Mouse (Mus musculus) thymus, adult 2 months (tissue): ENCODE measurements around the gene Sgca.

Experiments
- CTCF ChIP-seq: fragments of 200-500 bp; IDR thresholded peaks from 2 replicates; pipeline ENCODE4 v1.5.1; 2012; ENCODE audit warnings: mild to moderate bottlenecking, control low read depth, low read length, moderate library complexity, borderline replicate concordance; ENCODE audit not compliant: control insufficient read depth, poor library complexity, insufficient read depth; ENCODE audit errors: extremely low read depth
- POLR2A ChIP-seq: fragments of 200-500 bp; IDR thresholded peaks from 2 replicates; pipeline ENCODE4 v1.6.1; 2012; ENCODE audit warnings: mild to moderate bottlenecking, low read length, control low read depth, moderate library complexity; ENCODE audit not compliant: control insufficient read depth, poor library complexity, insufficient read depth; ENCODE audit errors: extremely low read depth

DNA sequence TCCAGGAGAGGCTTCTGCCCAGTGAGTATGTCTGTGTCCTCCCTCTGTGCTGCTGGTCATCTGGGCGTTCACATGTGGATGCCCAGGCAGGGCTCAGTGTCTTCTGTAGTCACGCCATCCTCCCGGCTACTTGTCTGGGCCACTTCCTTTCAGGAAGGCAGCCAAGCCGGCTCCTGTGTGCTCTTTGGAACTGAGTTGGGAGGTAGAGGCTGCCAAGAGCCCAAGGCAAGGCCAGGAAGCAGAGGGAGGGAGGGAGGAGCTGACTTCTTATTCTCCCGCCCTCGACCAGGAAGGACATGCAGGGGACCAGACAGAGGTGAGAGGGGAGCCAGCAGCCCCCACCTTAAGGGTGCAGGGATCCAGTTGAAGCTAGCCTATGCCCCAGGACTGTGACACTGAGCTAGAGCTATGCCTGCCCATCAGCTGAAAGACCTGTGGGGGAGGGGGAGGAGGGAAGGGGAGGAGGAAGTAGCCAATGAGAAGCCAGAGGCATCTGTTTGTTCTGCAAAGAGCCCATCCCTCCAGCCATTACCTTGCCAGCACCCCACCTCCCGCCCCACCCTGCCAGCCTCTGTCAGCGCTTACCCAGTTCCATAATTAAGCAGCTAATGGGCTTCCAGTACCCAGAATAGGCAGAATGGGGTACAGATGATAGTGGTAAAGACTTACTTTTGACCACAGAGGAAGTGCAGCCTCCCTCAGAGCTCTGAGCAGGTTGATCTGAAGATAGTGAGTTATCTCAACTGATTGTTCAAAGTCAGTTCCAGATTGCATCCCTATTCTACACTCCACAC lies 17.9 kb downstream of the Sgca start:
- TF ChIP-seq POLR2A (no peak), CTCF (no peak)
